45 mouse cellular contexts compared by ENCODE assay signal in the genomic region with DNA sequence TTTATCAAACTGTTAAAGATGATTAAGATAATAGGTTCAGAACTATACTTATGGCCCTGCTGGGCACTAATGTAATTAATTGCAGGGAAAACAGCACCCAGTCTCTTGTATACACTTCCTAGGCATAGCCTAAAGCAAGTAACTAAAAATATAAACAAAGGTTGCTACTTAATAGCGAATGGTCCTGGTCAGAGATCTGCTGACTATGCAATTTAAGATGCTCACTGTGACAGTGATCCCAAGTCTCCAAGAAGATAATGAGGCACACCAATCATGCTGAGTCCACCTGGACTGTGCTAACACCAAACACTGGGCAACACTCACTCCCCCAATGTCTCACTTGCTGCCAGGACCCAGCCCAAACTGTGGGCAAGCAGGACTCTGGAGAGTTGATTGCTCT. TPM values are rescaled to one million over a fixed set of nuclear protein-coding genes. Genes with fewer than 3 reads are reported as not detected.
"Had no signal": no experiment of that assay in that cellular context is flagged by ENCODE, and none has a peak within 500 bp of the region (broad histone marks: within the 10 kb centered on the region; RNA-seq: fewer than 3 reads in every experiment).

No protein-coding gene starts in this region.

- ATAC-seq: liver, embryonic 12.5 days; liver, postnatal 0 days; lung, postnatal 0 days; midbrain, embryonic 13.5 days; midbrain, embryonic 15.5 days; midbrain, embryonic 16.5 days had no signal

- H3K4me3 ChIP-seq: limb, embryonic 10.5 days; limb, embryonic 12.5 days; limb, embryonic 13.5 days; limb, embryonic 15.5 days; liver, embryonic 12.5 days; liver, embryonic 13.5 days; liver, embryonic 15.5 days; lung, embryonic 15.5 days; megakaryocyte, embryonic 14.5 days; midbrain, embryonic 10.5 days; midbrain, embryonic 12.5 days; midbrain, embryonic 13.5 days; midbrain, embryonic 15.5 days; myocyte; neural tube, embryonic 12.5 days had no signal

- H3K27ac ChIP-seq: limb, embryonic 10.5 days; limb, embryonic 12.5 days; limb, embryonic 13.5 days; limb, embryonic 15.5 days; liver, embryonic 12.5 days; liver, embryonic 13.5 days; liver, embryonic 14.5 days; liver, embryonic 15.5 days; lung, embryonic 15.5 days; macrophage; midbrain, embryonic 10.5 days; midbrain, embryonic 12.5 days; midbrain, embryonic 13.5 days; midbrain, embryonic 15.5 days; neural tube, embryonic 12.5 days had no signal

- DNase-seq: left cerebral cortex, postnatal 4 days; liver; liver, embryonic 13.5 days; liver, postnatal 0 days; lung, adult 18-20 months; lung, adult 2 months; lung, embryonic 14.5 days; lung, postnatal 10 days; lung, postnatal 14 days; lung, postnatal 36 days; midbrain, embryonic 14.5 days had no signal

- H3K27me3 ChIP-seq: limb, embryonic 12.5 days; limb, embryonic 13.5 days; limb, embryonic 15.5 days; liver, embryonic 13.5 days; liver, embryonic 15.5 days; lung, embryonic 15.5 days; midbrain, embryonic 13.5 days; midbrain, embryonic 15.5 days; neural tube, embryonic 12.5 days had no signal

- H3K9ac ChIP-seq: limb, embryonic 12.5 days; limb, embryonic 13.5 days; limb, embryonic 15.5 days; liver, embryonic 12.5 days; liver, embryonic 13.5 days; liver, embryonic 14.5 days; liver, embryonic 15.5 days; liver, postnatal 0 days; lung, embryonic 14.5 days; lung, embryonic 15.5 days; midbrain, embryonic 12.5 days; midbrain, embryonic 13.5 days; midbrain, embryonic 15.5 days; neural tube, embryonic 12.5 days had no signal

- H3K4me1 ChIP-seq: limb, embryonic 12.5 days; liver, embryonic 12.5 days; liver, embryonic 13.5 days; liver, embryonic 15.5 days; midbrain, embryonic 12.5 days; midbrain, embryonic 13.5 days; midbrain, embryonic 15.5 days; neural tube, embryonic 12.5 days had no signal

- H3K9me3 ChIP-seq: limb, embryonic 10.5 days; limb, embryonic 12.5 days; limb, embryonic 13.5 days; limb, embryonic 15.5 days; liver, embryonic 12.5 days; liver, embryonic 13.5 days; liver, embryonic 15.5 days; lung, embryonic 15.5 days; megakaryocyte, embryonic 14.5 days; midbrain, embryonic 10.5 days; midbrain, embryonic 12.5 days; midbrain, embryonic 13.5 days; midbrain, embryonic 15.5 days; neural tube, embryonic 12.5 days had no signal

- H3K36me3 ChIP-seq: limb, embryonic 10.5 days; limb, embryonic 12.5 days; limb, embryonic 13.5 days; limb, embryonic 15.5 days; liver, embryonic 12.5 days; liver, embryonic 13.5 days; liver, embryonic 15.5 days; lung, embryonic 15.5 days; midbrain, embryonic 10.5 days; midbrain, embryonic 12.5 days; midbrain, embryonic 13.5 days; midbrain, embryonic 15.5 days; neural tube, embryonic 12.5 days had no signal

- H3K4me2 ChIP-seq: limb, embryonic 12.5 days; limb, embryonic 13.5 days; limb, embryonic 15.5 days; liver, embryonic 11.5 days; liver, embryonic 12.5 days; liver, embryonic 13.5 days; liver, embryonic 15.5 days; lung, embryonic 14.5 days; lung, embryonic 15.5 days; midbrain, embryonic 11.5 days; midbrain, embryonic 12.5 days; midbrain, embryonic 13.5 days; midbrain, embryonic 15.5 days; neural tube, embryonic 12.5 days had no signal

RNA-seq across cellular contexts. Expression of gene Cd7, which starts 10.6 kb away (rescaled TPM):
- total RNA-seq: left cerebral cortex, postnatal 10 days; left cerebral cortex, postnatal 4 days; midbrain, postnatal 0 days had no signal
- polyA plus RNA-seq: limb, embryonic 10.5 days; limb, embryonic 11.5 days; limb, embryonic 12.5 days; limb, embryonic 13.5 days; lung, embryonic 14.5 days; midbrain, embryonic 10.5 days; midbrain, embryonic 11.5 days; midbrain, embryonic 12.5 days; midbrain, embryonic 14.5 days; midbrain, embryonic 15.5 days; midbrain, embryonic 16.5 days; midbrain, postnatal 0 days; neural tube, embryonic 11.5 days had no signal

RNA-seq across cellular contexts. Expression of gene Sectm1b, which starts 13.5 kb away (rescaled TPM):
- total RNA-seq: left cerebral cortex, postnatal 10 days; left cerebral cortex, postnatal 14 days; left cerebral cortex, postnatal 25 days; left cerebral cortex, postnatal 36 days; left cerebral cortex, postnatal 4 days; liver, adult 2 months; megakaryocyte progenitor cell, adult 5-6 weeks; megakaryocyte, adult 5-6 weeks; megakaryocyte-erythroid progenitor cell, adult 5-6 weeks; midbrain, postnatal 0 days; monocyte, adult 5-6 weeks had no signal
- polyA plus RNA-seq: limb, embryonic 10.5 days; limb, embryonic 11.5 days; limb, embryonic 12.5 days; limb, embryonic 13.5 days; limb, embryonic 14.5 days; liver, embryonic 11.5 days; lung, embryonic 14.5 days; lung, embryonic 15.5 days; macrophage; midbrain, embryonic 10.5 days; midbrain, embryonic 11.5 days; midbrain, embryonic 12.5 days; midbrain, embryonic 13.5 days; midbrain, embryonic 14.5 days; midbrain, embryonic 15.5 days; midbrain, embryonic 16.5 days; midbrain, postnatal 0 days; myocyte; neural tube, embryonic 11.5 days; neural tube, embryonic 12.5 days had no signal

RNA-seq across cellular contexts. Expression of gene Sectm1a, which starts 31.2 kb away (rescaled TPM):
- total RNA-seq: left cerebral cortex, postnatal 10 days; left cerebral cortex, postnatal 14 days; left cerebral cortex, postnatal 25 days; left cerebral cortex, postnatal 36 days; megakaryocyte progenitor cell, adult 5-6 weeks; megakaryocyte-erythroid progenitor cell, adult 5-6 weeks; midbrain, postnatal 0 days; monocyte, adult 5-6 weeks had no signal
- polyA plus RNA-seq: limb, embryonic 10.5 days; limb, embryonic 11.5 days; limb, embryonic 12.5 days; lung, adult 2 months; lung, embryonic 16.5 days; macrophage; midbrain, embryonic 10.5 days; midbrain, embryonic 11.5 days; midbrain, embryonic 12.5 days; midbrain, embryonic 13.5 days; midbrain, embryonic 14.5 days; midbrain, embryonic 15.5 days; midbrain, embryonic 16.5 days; midbrain, postnatal 0 days; neural tube, embryonic 11.5 days; neural tube, embryonic 12.5 days had no signal
